Mouse (Mus musculus) kidney, adult 2 months (tissue): Measurements from ENCODE around the gene Bricd5. TPM values are rescaled to one million over a fixed set of nuclear protein-coding genes. Genes with fewer than 3 reads are reported as not detected.
"Not testable (repeated sequence)": the region's sequence is repeated elsewhere in the genome, so short reads cannot be mapped to it uniquely, and the experiment has no call there.

Source experiments
- DNase-seq: peaks from one replicate; pipeline ENCODE4 v3.0.0; 2021
- H3K27ac ChIP-seq: fragments of 200-500 bp; 2 replicates; pipeline ENCODE4 v1.5.1; 2012; ENCODE audit warnings: low read depth, low read length, control low read depth, inconsistent platforms; ENCODE audit not compliant: insufficient read depth
- H3K27me3 ChIP-seq: fragments of 200-500 bp; replicated peaks from 2 replicates; pipeline ENCODE4 v1.6.1; 2012; ENCODE audit warnings: mild to moderate bottlenecking, moderate library complexity, low read length, inconsistent platforms; ENCODE audit not compliant: control insufficient read depth, insufficient read depth
- H3K36me3 ChIP-seq: fragments of 200-500 bp; 2 replicates; pipeline ENCODE4 v1.6.1; 2012; ENCODE audit warnings: mild to moderate bottlenecking, moderate library complexity, low read length, inconsistent platforms; ENCODE audit not compliant: control insufficient read depth, insufficient read depth
- H3K4me1 ChIP-seq: fragments of 200-500 bp; 2 replicates; pipeline ENCODE4 v1.6.1; 2011; ENCODE audit warnings: low read length; ENCODE audit not compliant: control insufficient read depth, insufficient read depth
- H3K4me3 ChIP-seq: fragments of 200-500 bp; 2 replicates; pipeline ENCODE4 v1.5.1; 2011; ENCODE audit warnings: mild to moderate bottlenecking, low read depth, low read length, control low read depth; ENCODE audit not compliant: insufficient read depth
- CTCF ChIP-seq: fragments of 200-500 bp; conservative IDR thresholded peaks from 2 replicates; pipeline ENCODE4 v1.5.1; 2011; ENCODE audit warnings: low read depth, mild to moderate bottlenecking, control low read depth, low read length, moderate library complexity, mixed read lengths; ENCODE audit not compliant: insufficient read depth, insufficient read length
- POLR2A ChIP-seq: fragments of 200-500 bp; IDR thresholded peaks from one replicate; pipeline ENCODE4 v1.6.1; 2011; ENCODE audit warnings: low read depth, low read length, control low read depth
- WGBS: fragments of 180-500 bp; shearing (Covaris S2); methylation state at CpG from one replicate; pipeline ENCODE4 v1.1.7; 2018; 5-methylcytosine and 5-hydroxymethylcytosine counted together
- polyA plus RNA-seq: library from polyadenylated mRNA; depleted of rRNA; stranded (reverse); fragments of >200 nt; gene quantifications from 2 replicates; pipeline ENCODE4 v1.2.3, GENCODE M21; 2012; rRNA removed

Gene Bricd5
- polyA plus RNA-seq = 0.56 and 0.96 TPM in 2 replicates

DNA sequence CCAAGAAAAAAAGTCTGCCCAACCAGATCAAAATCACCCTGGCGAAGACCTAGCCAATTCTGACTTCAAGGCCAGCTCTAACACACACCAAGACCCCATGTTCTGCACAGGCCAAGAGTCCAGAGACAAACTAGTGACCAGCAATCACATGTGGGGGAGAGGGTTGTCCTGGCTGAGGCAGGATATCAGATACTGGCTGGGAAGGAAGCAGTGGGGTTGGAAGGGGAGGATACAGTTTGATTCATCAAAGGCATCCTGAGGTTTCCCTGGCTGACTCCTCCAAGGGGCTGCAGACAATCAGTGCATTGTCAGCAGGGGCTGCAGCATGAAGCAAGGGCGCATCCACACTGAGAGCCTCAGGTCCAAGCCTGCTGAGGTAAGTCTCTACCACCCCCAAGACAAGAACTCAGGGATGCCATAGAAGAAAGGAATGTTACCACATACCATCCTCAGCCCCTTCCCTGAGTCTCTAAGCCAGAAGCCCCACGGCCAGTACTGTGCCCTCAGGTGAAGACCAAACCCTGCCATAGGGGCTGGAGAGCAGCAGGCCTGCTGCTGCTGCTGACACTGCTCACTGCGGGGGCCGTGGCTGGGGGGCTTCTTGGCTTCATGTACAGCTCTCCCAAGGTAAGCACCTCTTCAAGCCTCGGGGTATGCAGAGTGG is at the start of gene Bricd5:
Bricd5 (plus strand) TSS at position 273 of the 664 bp plus-strand sequence.
- no peak for TF ChIP-seq CTCF
- TF ChIP-seq POLR2A = no peak
- Histone ChIP-seq H3K4me3 (no peak within 1 kb of the TSS), H3K27me3 (no peaks in the 10 kb centered on the region), H3K4me1 (peaks cover 21% of the 10 kb centered on the region), H3K27ac (peak within 1 kb of the TSS; percentile 51), H3K36me3 (no peaks in the 10 kb centered on the region; the same call in 1 of the 2 replicates)
- WGBS = 76% methylated on average over 6 of the region's 6 CpGs
- no peak for DNase-seq

GRCm38 (mm10) chr17:24424489-24424888 is 49.2 kb upstream of the Bricd5 start:
- no peaks in the 10 kb centered on the region for H3K27me3 ChIP-seq
- peaks cover 11% of the 10 kb centered on the region; the same call in 1 of the 2 replicates for H3K4me1 ChIP-seq

GRCm38 (mm10) chr17:24425326-24425725 is 48.4 kb upstream of the Bricd5 start:
- H3K4me3 ChIP-seq, H3K27ac ChIP-seq, DNase-seq, H3K27me3 ChIP-seq, H3K36me3 ChIP-seq: not testable (repeated sequence)
- 94% methylated on average over 6 of the region's 8 CpGs for WGBS
- peaks cover 13% of the 10 kb centered on the region; the same call in 1 of the 2 replicates for H3K4me1 ChIP-seq

More at GRCm38 (mm10) chr17:24424489-24424888, 49.2 kb upstream of the Bricd5 start:
- DNase-seq = no peak
- 91% methylated on average over 5 of the region's 5 CpGs for WGBS
- Histone ChIP-seq H3K4me3 (no peak overlapping the region), H3K36me3 (peaks cover 5% of the 10 kb centered on the region), H3K27ac (no peak overlapping the region)
- TF ChIP-seq POLR2A = no peak
- TF ChIP-seq CTCF = no peak

GRCm38 (mm10) chr17:24425905-24426304 is 47.8 kb upstream of the Bricd5 start:
- DNase-seq = no peak
- Histone ChIP-seq H3K27ac (peak overlapping the region; percentile 37), H3K36me3 (peaks cover 3% of the 10 kb centered on the region; the same call in 1 of the 2 replicates), H3K4me1 (peaks cover 13% of the 10 kb centered on the region; the same call in 1 of the 2 replicates), H3K4me3 (no peak overlapping the region), H3K27me3 (no peaks in the 10 kb centered on the region)
- WGBS = 91% methylated on average over 7 of the region's 7 CpGs
- TF ChIP-seq POLR2A = no peak
- no peak for TF ChIP-seq CTCF

GRCm38 (mm10) chr17:24426471-24427169 is 47.1 kb upstream of the Bricd5 start, which contains the start of gene Eci1:
TSS of gene Eci1 (plus strand) at chr17:24426641.
- peaks cover 13% of the 10 kb centered on the region; the same call in 1 of the 2 replicates for H3K4me1 ChIP-seq
- peak within 1 kb of the TSS; percentile 93 for H3K27ac ChIP-seq
- no peaks in the 10 kb centered on the region; the same call in 1 of the 2 replicates for H3K36me3 ChIP-seq
- DNase-seq = peak; percentile 99
- H3K4me3 ChIP-seq = peak within 1 kb of the TSS; percentile 79
- under 1% methylated on average over 48 of the region's 48 CpGs for WGBS
- no peaks in the 10 kb centered on the region for H3K27me3 ChIP-seq
- TF ChIP-seq POLR2A (peak; percentile 93), CTCF (no peak)

DNA sequence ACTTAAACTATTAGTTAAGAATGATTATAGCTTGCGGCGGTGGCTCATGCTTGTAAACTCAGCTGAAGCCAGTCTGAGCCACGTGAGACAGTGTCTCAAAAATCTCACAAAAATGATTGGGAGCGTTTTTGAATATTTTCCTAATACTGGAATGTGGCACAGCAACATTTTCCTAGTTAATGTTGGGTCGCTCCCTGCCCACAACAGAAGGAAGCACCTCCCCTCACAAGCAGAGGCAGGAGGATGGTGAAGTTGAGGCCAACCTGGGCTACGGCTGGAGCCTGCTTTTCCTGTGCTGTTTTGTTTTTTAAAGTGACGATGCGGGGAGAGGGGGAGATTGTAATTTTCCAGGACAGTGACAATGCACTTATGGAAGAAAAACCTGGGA is 46.5 kb upstream of the Bricd5 start:
- Histone ChIP-seq H3K27me3 (no peaks in the 10 kb centered on the region), H3K27ac (peak overlapping the region; percentile 93), H3K36me3 (no peaks in the 10 kb centered on the region; the same call in 1 of the 2 replicates), H3K4me3 (peak overlapping the region; percentile 79), H3K4me1 (peaks cover 13% of the 10 kb centered on the region; the same call in 1 of the 2 replicates)
- no peak for TF ChIP-seq CTCF
- no peak for TF ChIP-seq POLR2A
- peak; percentile 47 for DNase-seq
- WGBS = 2% methylated on average over 8 of the region's 8 CpGs

DNA sequence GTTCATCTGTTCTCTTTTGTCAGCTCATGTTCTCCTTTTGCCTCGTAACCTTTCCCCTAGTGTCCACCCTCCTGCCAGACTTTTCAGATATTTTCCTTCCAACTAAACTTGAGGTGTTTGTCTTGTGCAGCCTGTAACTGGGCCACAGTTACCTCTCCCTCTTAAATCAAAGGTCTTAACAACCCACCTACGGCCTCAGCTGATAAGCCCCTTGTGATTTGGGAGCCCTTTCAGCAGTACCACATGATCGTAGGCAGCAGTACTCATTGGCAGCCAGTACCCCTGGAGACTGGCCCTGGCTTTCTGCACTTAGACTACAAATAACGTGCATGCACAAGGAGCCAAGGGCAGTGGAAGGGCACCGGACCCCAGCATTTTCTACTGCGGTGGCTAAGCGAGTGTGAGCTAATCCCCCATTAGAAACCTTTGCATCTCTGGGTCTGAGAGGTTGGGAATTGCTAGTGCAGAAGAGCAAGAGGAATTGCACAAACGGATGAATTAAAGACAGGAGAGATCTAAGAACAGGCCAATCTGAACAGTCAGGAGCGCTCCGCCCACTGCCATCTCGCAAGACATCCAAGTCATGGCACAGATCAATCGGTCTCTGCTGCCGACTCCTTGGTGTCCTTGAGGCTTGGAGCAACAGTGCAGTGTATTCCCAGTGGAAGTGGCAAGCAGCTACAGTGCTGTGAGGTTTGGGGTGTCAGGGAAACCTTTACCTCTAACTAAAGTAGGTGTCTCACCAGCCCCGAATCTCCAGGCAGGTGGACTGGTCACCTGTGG is 44.3 kb upstream of the Bricd5 start:
- Histone ChIP-seq H3K36me3 (no peaks in the 10 kb centered on the region), H3K27ac (peak overlapping the region; percentile 68), H3K4me1 (peaks cover 13% of the 10 kb centered on the region; the same call in 1 of the 2 replicates), H3K27me3 (no peaks in the 10 kb centered on the region), H3K4me3 (no peak overlapping the region)
- WGBS = 63% methylated on average over 14 of the region's 14 CpGs
- TF ChIP-seq POLR2A (no peak), CTCF (no peak)
- peak; percentile 75 for DNase-seq
